Mouse (Mus musculus): ENCODE measurements around the gene Galnt7.

Galnt7 gene

DNA sequence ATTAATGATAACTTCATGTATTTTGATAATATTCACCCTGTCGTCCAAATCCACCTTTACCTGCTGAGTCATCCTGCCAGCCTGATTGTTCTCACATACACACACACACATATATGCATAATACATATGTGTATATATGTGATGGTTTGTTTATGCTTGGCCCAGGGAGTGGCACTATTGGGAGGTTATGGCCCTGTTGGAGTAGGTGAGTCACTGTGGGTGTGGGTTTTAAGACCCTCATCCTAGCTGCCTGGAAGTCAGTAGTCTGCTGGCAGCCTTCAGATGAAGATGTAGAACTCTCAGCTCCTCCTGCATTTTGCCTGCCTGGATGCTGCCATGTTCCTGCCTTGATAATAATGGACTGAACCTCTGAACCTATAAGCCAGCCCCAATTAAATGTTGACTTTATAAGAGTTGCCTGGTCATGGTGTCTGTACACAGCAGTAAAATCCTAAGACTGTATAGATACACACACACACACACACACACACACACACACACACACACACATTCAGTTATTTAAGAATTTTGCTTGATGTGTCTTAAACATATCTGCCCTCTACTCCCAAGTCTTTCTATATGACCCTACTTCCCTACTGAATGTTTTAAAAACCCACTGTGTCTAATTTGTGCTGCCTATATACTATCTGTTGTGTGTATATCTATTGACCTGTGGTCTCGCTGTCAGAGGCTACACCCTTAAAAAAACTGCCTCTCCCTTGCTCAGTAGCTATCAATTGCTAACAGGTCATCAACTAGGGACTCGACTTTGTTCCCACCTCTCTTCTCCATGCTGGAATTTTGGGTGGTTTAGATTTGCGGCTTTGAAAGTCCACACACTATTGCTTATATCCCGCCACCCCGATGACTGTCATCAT is 23.8 kb downstream of the Galnt7 start:
- no peak for DNase-seq (ENCODE audit: low spot score)

DNA sequence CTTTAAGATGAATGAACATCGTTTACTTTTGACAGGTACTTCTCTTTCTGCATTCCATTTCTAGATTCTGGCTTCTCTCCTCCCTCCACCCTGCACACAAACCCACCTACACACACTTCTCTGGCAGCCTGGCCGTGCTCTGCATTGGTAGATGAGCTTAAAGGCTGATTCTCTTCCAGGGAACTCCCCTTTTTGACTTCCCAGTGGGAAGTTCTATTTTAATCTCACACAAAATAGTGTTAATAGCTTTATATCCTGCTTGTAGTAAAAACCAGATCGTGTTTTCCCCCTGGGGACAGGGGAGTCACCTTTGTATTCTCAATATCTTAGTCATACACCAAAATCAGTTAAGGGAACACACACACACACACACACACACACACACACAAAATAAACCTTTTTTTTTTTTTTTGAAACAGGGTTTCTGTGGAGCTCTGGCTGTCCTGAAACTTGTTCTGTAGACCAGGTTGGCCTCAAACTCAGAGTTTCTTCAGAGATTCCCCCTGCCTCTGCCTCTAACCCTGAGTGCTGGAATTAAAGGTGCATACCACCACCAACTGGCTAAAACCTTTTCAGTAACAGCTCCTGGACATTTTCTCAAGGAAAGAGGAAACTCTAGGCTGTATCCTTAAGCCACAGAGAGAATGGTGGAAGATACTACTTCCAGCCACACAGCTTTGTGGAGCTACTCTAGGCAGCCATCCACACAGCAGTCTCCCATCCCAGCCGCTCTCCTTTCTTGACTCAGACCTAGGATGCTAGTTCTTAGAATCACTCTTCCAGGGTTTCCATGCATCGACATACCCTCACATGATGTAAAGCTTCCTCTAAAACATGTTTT is 24.7 kb downstream of the Galnt7 start:
- no peak for DNase-seq (ENCODE audit: low spot score)

DNA sequence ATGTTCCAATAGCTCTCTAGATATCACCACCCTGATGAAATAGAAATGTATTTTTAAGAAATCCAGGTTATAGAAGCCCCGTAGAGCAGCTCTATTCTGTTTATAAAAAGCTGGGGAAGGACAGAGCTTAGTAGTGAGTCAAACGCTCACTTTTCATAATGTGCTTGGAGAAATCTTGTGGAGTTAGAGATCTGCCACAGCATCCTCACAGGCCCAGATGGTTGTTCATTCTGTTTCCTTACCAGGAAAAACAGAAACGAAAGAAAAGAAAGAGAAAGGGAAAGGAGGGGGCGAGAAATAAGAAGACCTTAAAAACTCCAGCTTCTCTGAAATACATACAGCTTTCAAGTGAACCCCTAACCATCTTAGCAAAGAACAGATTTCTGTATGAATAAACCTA is 28.9 kb downstream of the Galnt7 start:
- DNase-seq (ENCODE audit: low spot score), result no peak

DNA sequence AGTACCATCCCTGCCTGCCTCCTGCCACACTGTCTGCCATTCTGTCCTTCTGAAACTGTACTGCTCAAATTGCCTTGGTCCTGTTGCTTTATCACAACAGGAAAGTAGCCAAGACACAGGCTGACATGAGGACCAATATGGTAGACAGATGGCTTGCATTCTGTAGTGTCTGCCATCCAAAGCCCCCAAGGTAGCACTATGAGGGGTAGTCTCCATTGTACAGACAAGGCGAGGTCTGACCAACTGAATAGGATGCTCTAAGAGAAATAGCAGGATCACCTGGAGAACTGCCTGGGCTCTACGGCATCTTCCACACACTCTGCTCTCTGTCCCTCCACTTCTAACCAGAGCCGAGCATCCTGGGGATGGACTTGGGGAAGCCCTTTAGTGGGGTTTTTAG is 29.8 kb downstream of the Galnt7 start:
- no peak for DNase-seq (ENCODE audit: low spot score)

DNA sequence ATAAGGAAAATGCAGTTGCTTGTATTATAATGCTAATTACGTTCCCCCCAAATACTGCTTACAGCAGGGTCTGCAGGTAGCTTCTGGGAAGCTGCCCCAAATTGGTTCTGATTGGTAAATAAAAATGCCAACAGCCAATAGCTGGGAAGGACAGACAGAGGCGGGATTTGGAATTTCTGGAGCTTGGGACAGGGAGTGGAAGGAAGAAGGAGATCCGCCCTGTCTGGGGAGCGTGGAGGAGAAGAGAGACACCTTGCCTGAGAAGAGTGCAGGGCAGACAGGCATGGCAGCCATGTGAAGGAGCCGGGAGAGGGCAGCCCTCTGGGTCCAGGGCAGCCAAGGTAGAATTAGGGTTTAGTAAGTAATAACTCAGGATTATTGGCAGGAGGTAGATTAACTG is 35.9 kb downstream of the Galnt7 start:
- no peak for DNase-seq (ENCODE audit: low spot score)

DNA sequence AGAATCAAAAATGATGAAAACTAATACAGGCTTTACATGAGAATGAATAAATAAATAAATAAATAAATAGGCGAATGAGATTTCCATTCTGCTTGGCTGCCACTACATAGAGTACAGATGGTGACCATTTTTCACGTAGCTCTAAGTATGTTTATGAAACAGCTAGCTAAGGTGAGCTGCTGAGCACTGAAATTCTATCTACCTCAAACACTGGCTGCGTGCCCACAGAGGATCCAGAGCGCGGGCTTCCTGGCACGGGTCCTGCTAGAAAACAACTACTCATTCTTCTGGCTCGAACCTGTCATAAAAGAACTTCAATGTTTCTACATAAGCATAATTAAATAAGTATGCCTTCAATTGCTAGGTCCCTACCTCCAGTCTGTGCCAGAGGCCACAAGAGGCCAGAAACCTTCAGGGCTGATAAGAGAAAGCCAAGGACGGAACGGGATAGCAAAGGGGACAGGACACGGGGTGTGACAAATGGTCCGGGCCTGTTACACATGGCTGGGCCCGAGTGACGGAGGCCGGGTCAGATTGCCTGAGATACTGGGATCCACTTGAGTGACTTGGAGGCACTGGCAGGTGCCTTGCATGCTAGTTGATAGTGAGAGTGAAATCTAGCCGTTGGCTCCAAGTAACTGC is 37.7 kb downstream of the Galnt7 start:
- no peak for DNase-seq (ENCODE audit: low spot score)

DNA sequence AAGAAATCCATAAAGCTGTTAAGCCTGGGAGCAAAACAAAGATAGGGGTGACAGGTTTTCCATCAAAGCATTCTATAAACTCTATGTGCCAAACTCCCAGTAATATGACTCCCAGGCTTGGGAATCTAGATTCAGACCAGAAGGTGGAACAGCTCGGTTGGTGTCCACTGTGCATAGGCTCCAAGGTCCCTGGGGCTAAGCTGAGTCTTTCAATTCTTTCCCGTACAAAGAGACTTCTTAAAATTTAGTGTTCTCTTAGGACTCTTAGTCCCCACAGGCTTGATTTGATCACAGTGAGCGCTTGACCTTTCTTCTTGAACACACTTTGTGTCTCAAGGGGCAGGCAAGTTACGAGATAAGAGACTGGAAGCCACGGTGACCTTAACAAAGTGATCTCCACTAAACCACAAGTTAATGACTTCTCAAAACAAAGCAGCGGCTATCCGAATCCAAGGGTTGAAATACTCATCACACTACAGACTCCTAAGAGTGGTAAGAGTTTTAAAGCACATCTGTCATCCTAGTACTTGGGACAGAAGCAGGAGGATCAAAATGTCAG is 41.3 kb downstream of the Galnt7 start:
- DNase-seq (ENCODE audit: low spot score), result no peak

DNA sequence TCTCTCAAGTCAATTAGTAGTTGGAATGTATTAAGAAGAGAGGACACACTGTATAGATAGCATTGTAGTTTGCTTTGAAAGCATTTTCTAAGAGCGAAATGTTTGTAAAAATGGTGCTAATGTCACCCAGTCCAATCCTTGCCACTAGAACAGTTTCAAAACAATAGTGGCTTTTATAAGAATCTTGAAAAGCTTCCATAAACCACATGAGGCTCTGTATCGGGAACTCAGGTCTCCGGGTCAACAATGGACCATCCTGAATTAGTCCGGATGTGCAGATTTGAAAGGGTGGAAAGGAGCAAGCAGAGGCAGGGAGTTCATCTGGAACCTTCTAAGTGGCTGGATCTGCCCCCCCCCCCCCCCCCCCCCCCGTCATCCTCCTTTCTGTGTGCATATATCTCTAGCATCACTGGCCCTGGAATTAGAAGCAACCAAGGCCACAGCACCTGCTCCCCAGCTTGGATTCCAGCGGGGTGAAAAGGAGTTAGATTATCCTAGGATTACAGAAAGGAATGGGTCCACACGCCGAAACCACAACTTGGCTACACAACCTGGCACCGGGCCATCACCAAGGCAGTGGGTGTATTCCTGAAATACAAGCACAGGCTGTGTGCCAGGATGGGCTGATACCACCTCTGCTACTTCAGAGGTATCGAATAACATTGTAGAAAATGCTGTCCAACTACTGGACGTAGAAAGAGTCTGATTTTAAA is 42.0 kb downstream of the Galnt7 start:
- no peak for DNase-seq (ENCODE audit: low spot score)

DNA sequence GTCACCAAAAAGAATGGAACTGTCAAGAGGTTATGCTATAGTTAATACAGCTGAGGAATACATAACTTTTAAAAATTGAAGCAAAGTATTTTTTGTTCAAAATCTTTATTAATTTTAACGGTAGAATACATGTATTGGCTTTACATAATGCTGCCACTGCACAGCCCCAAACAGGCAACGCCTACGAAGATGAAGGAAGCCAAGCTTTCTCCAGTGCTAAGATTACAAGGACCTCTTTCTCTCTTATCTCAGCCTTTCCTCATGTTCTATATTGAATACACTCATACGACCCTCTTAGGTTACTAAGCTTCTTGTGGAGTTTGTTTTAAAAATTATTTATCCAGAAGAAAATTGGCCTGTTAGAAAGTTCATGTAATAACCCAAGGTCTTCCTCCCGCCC is 50.3 kb downstream of the Galnt7 start:
- no peak for DNase-seq (ENCODE audit: low spot score)

DNA sequence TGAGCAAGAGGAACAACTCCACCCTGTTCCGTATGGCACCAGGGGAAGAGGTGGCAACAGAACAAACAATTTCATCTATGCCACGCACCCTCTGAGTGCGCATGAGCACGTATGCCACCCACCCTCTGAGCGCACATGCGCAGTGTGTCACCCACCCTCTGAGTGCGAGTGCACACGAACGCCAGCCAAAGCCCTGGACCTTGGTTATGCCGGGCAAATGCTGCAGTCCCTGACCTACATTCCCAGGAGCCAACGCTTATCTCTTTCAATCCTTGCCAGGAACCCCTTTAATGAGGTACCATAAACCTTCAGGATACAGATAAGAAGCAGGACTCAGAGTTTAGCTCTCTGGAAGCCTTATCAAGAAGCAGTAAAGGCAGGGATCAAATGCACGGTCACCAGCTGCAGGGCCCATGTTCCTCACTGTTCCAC is 50.8 kb downstream of the Galnt7 start:
- no peak for DNase-seq (ENCODE audit: low spot score)

DNA sequence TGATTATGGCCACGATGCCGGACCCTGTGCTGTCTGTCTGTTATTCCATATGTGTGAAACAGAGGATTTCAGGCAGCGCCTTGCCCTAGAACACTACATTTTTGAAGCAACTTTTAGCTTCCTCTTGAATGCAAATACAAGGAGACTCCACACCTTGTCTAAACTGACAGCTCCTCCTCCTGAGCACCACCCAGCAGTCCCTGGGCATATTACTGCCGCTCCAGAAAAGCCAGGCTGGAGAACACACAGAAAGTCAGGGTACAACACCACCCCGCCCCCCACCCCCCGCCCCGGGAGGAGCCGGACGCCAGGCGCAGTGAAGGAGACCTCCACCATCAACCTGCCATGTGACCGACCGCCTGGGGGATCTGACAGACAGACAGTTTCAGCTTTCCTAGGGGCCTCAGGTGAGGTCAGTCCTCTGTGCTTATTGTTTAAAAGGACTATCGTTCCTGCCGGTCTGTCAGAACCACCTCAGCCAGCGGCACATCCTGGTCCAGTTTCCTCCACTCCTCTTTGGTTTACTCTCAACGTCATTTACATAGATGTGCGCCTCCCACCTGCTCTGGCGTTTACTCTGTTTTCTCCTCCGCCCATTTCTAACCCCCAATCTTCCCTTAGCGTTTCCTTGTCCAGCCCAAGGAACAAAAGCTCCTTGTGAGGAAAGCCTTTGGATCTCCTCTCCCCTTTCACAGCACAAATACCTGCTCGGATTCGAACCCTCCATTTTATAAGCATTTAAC is 52.8 kb downstream of the Galnt7 start:
- no peak for DNase-seq (ENCODE audit: low spot score)

DNA sequence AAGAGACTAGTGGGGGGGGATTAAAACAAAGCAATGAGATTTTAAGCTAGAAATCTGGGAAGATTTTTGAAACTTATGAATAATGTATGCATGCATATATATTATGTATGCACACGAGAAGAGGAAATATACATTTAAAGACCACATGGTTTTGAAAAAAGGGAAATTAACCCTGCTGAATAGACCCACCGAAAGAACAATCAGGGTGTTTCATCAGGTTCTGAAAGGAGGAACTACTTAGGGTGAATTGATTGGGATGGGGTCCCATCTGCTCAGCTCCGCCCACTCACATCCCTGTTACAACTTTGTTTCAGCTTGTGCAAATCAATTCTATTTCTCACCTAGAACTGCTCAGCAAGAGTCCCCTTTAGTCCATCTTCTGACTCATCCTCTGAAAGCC is 57.0 kb downstream of the Galnt7 start:
- DNase-seq (ENCODE audit: low spot score), result no peak

DNA sequence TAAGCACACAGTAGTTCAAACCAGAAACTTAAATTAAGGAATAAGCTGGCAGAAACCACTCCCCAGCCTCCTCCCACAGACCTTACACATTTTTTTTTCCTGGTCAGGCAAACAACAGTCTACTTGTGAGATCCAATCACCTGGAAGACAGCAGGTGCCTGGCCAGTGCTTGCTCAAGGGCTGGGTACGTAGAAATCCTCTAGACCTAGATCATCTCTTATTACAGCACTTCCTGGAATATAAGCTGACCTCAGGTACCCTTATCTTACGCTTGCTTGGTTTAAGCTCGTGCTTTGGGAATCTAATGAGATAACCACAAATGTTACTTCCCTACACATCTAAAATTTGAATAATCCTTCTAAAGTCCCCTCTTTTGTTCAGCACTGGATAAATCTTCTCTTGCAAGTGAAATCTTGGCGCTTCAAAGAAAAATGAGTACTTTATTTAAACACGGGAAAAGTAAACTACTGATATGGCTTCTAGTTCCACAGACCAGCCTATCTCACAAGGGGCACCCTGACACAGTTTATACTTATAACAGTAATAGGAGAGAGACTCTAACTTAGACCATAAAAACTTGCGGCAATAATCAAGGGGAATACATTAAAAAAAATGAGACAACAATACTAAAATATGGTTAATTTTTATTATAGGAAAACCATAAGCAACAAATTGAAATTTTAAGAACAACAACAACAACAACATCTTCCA is 58.5 kb downstream of the Galnt7 start:
- DNase-seq (ENCODE audit: low spot score), result no peak

DNA sequence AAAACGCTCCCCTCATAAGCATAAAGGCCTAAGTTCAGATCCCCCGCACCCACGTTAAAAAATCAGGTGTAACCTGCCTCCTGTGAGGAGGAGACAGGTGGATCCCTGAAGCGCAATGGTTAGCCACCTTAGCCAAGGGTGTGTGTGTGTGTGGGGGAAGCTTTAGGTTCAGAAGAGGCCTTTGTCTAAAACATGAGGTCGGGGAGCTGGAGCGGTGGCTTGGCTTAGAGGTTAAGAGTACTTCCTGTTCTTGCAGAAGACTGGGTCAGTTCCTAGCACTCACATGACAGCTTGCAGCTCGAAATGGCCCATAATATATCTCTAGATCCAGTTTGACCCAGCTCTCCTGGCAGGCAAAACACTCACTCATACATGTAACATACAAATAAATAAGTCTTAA is 60.2 kb downstream of the Galnt7 start:
- no peak for DNase-seq (ENCODE audit: low spot score)

DNA sequence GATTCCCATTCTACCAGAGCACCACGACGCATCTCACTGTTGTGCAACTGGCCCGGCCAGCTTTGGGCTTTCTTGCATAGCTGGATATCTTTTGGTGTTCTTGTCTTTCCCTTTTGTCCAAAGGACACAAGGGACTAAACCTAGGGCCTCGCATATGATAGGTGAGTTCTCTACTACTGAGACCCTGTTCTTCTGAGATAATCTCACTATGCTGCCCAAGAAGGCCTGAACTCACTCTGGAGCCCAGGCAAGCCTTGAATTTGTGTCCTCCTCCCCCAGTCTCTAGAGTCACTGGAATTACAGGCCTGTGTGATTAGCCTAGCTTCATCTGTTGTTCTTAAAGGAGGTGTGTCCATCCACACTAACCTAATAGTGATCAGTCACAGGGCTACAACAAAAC is 61.2 kb downstream of the Galnt7 start:
- no peak for DNase-seq (ENCODE audit: low spot score)

DNA sequence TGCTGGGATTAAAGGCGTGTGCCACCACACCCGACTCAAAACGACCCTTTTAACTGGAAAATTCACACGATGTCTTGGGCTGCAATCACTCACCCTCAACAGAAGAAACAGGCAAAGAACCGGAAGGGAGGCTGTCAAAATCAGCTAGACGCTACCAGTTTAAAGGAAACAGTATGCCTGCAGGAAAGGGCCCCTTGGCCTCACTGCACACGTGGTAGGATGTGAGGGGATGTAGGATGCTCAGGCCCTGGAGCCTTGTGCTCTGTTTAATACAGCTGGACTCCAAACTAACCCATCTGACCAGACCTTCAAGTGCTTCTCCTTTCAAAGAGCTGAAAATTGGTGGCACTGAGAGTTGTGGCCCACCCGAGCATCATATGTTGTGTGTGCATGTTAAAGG is 62.8 kb downstream of the Galnt7 start:
- DNase-seq (ENCODE audit: low spot score), result no peak

DNA sequence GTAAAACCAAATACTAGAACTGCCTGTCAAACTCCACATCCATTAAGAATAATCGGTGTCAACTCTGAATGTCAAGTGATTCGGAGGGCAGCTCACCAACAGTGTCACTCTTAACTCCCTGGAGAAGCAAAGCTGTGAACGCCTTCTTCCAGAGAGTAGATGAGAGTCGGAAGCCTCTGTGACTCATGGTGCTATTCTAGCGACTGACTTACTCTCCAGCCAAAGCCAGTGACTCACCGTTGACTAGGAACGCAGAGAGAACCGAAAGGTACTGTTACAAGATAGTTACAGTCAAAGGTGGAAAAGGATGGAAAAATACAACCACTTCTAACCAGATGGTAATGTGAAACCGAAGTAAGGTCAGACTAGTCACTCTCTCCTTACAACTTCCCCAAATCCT is 63.7 kb downstream of the Galnt7 start:
- DNase-seq (ENCODE audit: low spot score), result no peak

DNA sequence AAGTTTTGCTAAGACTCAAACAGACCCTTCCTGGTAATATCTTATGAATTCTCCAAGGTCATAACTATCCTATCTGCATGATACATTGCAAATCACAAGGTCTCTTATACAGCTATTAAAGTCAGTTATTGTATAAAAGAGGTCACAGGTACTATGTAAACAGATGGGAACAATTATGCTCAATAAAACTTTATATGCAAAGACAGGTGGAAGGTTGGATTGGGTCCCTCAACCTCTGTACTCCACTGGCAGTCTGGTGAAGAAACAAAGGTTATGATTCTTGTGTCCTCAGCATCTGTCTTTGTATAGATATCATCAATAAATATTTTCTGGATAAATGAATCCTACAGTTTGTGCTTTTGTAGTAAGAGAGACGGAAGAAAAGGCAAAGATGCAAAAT is 64.2 kb downstream of the Galnt7 start:
- no peak for DNase-seq (ENCODE audit: low spot score)

DNA sequence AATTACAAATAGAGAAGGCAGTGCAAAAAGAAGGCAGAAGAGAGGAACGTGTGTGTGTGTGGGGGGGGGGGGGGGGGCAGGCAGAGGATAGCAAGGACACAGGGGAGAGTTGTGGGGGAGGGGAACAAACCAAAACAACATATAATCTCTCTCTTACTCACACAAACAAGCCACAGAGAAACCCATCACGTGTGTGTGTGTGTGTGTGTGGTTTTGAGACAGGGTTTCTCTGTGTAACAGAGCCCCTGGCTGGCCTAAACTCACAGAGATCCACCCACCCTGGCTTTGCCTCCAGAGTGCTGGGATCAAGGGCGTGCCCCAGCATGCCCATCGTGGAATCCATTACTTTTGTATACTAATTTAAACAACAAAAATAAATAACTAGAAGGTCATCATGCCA is 66.2 kb downstream of the Galnt7 start:
- DNase-seq (ENCODE audit: low spot score), result no peak

DNA sequence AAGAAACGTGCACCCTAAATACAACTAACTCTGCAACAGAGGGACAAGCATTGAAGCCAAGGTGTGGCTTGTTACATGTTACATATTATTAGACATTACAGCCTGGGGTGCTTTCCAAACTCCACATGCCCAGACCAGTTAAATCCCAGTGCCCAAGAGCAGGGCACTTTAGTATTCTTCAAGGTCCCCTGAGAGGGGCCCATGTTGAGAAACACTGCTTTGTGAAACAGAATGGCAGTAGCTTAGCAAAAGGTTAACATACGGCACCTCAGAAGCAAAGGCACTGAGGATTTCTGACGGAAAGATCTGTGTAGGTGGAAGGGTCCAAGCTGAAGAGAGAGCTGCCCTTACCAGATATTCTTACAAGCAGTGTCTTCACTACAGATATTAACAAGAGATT is 67.0 kb downstream of the Galnt7 start:
- DNase-seq (ENCODE audit: low spot score), result no peak

DNA sequence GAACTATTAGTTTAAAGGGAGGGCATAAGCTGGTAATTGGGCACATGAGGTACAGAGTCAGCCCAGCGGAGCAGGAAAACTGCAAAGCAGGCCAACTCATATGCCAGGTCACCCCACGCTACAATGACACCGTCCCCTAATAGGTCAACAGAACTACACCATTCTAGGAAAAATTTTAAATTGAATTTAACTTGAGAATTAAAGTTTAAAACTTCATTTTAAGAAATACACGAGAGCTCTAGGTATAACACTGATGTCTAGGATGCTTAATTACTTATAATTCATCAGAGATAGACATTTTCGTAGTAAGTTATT is 67.7 kb downstream of the Galnt7 start:
- no peak for DNase-seq (ENCODE audit: low spot score)

Data from spleen, adult 12 weeks (tissue).